Mouse (Mus musculus) 3T3-L1 (cell line): ENCODE data around the gene Ccdc33.

Experiments used
- DNase-seq: peaks from one replicate; pipeline ENCODE4 v3.0.0-alpha.2; 2015; ENCODE audit warnings: low read depth, low spot score

The Ccdc33 gene

DNA sequence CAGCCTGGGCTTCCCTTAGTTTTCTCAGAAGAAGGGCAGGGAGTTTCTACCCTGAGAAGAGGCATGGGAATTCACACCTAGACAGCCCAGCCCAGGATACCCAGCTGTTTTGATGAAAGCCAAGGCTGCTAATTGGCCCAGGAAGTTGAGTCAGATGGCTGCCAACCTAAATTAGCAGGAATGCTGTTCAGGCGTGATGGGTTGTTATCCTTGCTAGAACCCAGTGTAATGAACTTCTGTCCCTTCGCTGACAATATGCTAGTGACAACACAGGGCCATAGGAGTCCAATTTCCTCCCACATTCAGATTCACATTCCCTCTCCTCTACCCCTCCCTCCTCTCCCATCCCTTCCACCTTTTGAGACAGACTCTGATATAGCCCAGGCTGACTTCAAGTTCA is 105.7 kb downstream of the Ccdc33 start:
- no peak for DNase-seq

- peak; percentile 49 for DNase-seq
Observed at GRCm38 (mm10) chr9:58012486-58012885, 106.1 kb downstream of the Ccdc33 start.

- DNase-seq: no peak
Observed at GRCm38 (mm10) chr9:58011552-58011951, 107.1 kb downstream of the Ccdc33 start.

GRCm38 (mm10) chr9:58011027-58011426 is 107.6 kb downstream of the Ccdc33 start:
- DNase-seq: peak; percentile 45

DNA sequence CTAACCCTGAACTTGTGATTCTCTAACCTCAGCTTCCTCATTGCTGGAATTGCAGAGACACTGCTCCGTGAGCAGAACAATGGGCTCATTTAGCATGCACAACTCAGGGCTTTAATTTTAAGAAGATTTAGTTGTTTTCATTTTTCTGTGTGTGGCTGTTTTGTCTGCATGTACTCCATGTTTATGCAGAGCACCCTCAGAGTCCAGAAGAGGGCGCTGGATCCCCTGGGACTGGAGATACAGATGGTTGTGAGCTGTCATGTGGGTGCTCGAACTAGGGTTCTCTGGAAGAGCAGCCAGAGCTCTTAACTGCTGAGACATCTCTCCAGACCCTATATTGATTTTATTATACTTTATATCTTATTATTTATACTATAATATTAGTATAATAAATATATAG is 109.0 kb downstream of the Ccdc33 start:
- no peak for DNase-seq

DNA sequence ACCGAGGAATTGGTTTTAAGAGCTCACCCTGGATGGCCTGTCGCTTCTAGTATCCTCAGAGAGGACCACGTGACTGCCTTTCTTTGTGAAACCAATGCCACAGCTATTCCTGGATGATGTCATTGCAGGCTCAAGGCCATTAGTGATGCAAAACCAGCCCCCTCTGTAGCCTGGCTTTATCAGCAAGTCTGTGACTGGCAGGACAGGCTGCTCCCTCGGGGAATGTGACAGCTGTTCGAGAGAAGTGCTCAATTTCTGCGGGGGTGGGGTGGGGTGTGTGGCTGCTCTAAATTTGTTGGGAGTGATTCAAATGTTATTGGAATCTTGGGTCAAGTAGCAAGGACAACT is 109.6 kb downstream of the Ccdc33 start:
- peak; percentile 53 for DNase-seq

GRCm38 (mm10) chr9:58008336-58009014 is 110.1 kb downstream of the Ccdc33 start:
- DNase-seq: no peak

GRCm38 (mm10) chr9:58005753-58006461 is 112.7 kb downstream of the Ccdc33 start, which contains the start of gene Cyp11a1:
Gene Cyp11a1 (plus strand): TSS chr9:58006411.
- DNase-seq: no peak

DNA sequence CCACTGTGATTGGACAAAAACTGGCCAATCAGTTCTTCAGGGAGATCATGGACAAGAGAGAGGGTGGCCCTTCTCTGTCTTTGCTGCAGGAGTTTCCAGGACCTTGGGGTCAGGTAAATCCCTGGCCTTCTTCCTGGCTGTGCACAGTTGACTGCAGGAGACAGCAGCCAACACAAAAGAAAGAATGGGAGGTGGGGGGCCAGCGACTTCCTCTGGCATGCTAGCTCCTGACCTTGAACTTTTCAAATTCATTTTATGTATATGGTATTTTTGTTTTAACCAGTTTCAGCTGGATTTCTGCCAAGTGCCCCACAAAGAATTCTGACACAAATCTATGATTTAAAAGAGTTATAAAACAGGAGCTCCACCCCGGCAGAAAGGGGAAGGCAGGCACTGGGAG is 115.4 kb downstream of the Ccdc33 start:
- no peak for DNase-seq

GRCm38 (mm10) chr9:57999676-58000075 is 118.9 kb downstream of the Ccdc33 start:
- no peak for DNase-seq

DNA sequence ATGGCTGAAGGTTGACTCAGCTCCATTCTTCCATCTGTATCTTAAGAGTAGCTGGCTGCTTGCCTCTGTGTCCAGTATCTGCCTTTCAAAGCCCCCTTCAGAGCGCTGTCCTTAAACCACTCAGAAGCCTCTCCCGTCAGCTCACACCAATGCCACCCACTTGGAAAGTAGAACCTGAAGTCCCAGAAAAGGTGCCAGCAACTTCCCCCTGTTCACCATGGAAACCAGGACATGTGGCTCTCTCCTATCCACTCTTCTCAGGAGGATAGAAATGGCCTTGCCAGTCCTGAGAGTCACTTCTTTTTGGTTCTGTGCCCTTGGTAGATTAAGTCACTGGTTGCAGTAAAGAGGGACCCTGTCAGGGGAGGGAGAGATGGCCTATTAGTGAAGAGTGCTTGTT is 119.9 kb downstream of the Ccdc33 start:
- no peak for DNase-seq

DNA sequence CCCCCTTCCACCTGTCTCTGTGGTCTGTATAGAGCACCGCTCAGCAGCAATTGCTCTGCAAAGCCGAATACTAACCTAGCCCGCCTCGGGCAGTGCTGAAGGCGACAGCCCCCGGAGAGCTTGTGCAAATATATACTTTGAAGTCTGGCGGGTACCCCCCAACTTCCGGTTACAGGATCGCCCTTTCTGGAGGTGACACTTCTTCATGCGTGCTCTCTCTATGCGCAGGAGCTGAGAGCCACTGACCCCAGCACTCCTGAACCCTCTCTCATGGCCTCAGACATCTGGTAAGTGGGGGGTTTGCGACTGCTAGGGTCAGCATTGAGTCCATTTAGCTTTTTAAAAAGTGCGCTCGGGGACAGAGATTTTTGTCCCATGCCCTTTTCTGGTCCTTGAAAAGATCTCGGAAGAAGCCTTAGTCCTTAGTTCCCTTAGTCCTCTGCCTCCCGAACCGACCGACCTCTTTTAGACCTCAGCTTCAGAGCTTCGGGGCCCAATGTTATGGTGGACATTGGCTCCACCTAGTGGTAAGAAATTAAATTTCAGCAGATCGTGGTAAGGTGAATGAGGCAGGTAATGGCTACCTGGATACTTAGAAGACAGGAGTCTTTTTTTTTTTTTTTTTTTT is 120.5 kb downstream of the Ccdc33 start:
- DNase-seq: peak; percentile 78

DNA sequence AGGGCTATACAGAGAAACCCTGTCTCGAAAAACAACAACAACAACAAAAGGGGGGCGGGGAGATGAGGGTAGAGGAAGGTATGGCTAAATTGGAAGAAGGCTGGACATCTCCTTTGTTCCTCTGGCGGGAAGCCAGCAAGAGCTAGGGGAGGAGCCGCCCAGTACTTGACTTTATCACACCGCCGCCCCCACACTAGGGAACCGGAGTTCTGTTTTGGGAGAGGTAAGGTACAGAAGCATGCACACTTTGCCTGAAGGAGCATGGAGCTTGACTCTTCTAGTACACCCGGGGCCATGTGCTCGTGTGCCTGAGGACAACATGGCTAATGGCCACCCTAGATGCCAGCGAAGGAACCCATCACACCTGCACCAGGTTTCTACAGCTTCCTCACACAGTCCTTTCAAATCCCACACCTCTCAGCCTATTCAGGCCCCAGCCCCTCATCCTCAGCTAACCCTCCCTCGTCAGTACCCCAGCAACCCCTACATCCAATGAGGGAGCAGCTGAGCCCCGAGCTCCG is 121.1 kb downstream of the Ccdc33 start:
- DNase-seq: no peak

DNA sequence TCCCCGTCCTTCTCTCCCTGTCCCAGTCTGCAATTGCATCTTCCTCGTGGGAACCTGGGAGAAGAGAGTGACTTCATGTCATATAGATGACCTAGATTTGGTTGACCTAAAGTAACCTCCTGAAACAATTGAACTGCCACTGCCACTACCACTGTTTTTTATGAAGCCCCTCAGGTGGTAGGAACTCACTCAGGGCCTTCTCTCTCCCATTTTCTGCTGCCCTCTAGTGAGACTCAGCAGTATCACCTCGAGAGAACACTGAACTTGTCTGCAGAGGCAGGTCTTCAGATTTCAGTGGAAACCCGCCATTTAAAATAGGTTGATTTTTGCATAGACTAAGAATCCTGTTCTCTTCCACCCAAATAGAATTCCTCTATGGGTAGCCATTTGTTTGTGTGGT is 123.3 kb downstream of the Ccdc33 start:
- peak; percentile 41 for DNase-seq

DNA sequence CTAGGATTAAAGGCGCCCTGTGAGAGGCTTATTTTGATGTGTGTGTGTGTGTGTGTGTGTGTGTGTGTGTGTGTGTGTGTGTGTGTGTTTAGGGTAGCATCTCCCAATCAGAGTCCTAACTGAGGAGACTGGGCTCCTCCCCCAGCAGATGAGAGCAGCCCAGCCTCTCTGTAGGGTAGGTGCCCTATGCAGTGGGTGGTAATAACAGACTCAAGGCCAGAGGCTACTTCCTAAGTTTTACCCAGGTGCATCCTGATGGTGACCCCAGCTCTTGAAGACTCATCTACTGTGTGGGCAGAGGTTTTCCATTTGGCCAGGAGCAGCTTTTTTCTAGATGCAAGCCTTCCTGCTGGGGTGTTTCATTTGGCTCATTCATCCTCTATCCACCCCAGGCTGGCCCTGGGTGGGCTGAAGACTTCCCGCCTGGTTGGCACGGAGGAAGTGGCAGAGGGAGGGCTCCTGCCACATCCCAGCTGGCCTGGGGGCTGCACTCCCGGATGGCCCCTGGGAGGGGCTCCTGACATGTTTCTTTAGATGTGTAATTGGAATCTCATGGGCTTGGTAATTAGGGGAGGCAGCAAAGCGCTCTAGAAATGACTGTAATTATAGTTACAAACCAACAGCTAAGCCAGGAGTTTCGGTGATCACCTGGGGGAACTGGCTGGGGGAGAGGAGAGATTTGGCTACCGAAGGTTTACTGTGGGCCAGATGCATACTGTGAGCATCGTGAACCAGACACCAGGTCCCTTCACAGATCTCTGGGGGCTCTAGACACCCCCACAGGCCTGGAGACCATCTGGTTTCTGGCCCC is 125.6 kb downstream of the Ccdc33 start:
- no peak for DNase-seq

GRCm38 (mm10) chr9:57992060-57992459 is 126.6 kb downstream of the Ccdc33 start:
- DNase-seq: no peak

GRCm38 (mm10) chr9:57990438-57991110 is 128.0 kb downstream of the Ccdc33 start:
- DNase-seq: peak; percentile 75

DNA sequence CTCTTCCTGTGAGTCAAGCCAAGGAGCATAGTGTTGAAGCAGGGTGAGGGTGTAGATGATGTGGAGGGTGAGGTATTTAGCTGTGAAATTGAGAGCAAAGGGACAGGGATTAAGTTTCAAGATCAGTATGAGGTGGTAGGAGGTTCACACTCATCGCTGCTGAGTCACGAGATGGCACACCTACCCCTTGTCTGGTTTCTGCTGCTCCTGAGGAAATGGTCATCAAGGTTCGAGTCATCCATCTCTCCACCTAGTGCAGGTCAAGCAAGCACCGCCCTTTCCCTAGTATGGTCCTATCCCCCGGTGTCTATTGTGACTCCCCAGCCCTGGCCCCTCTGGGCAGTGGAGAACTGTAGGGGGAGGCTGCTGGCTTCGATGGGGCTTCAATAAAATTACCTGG is 129.3 kb downstream of the Ccdc33 start:
- DNase-seq: peak; percentile 66

GRCm38 (mm10) chr9:57988098-57988497 is 130.5 kb downstream of the Ccdc33 start:
- no peak for DNase-seq

DNA sequence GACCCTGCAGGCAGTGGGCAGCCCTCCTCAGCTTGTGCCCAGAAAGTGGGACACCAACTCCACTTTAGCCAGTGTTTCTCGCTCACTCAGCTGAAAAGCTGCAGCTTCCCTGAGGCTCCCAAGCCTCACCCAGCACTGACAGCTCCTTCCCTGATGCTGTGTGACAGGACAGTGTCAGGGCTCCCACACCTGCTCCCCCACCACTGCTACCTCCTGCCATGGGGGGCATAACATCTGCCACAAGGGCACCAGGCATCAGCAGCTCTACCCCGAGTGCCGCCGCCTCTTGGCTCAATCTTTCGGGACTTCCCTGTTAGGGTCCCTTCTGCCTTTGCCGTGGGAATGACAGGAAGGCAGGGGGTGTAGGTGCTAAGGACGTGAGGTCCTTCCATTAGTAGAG is 132.3 kb downstream of the Ccdc33 start:
- no peak for DNase-seq

DNA sequence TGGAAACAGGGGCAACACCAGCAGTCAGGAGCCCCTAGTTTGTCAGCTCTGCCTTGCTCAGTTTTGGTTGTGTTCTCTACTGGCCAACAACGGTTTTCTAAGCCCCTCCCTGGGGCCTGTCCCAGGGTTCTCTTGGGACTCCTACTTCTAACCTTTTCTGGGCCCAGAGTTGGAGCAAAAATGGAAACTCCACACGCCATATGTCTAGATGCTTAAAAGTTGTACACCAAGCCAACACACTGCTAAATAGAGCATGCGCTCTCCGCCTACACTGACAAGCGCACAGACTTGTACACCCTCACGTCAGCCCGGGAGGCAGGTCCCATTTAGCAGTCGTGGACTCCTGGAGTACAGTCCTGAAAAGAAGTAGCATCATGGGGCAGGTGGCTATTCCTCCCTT is 133.3 kb downstream of the Ccdc33 start:
- no peak for DNase-seq
